Mouse (Mus musculus) left cerebral cortex, adult 8-10 months (tissue): Measurements from ENCODE around the gene Fgd6. TPM values are rescaled to one million over a fixed set of nuclear protein-coding genes. Genes with fewer than 3 reads are reported as not detected.

ENCODE experiments used
- DNase-seq, 2 experiments: peaks; one replicate each; pipeline ENCODE4 v3.0.0; 2022; ENCODE audit warnings: low spot score in 2 of 2
- total RNA-seq, 4 experiments: library from RNA; stranded (reverse); gene quantifications; 2 replicates each; pipeline ENCODE4 v1.2.4; 2022

The Fgd6 gene
- total RNA-seq, 4 experiments from 2014 or later: 9.3 to 11.6 (median 10.5) TPM

DNA sequence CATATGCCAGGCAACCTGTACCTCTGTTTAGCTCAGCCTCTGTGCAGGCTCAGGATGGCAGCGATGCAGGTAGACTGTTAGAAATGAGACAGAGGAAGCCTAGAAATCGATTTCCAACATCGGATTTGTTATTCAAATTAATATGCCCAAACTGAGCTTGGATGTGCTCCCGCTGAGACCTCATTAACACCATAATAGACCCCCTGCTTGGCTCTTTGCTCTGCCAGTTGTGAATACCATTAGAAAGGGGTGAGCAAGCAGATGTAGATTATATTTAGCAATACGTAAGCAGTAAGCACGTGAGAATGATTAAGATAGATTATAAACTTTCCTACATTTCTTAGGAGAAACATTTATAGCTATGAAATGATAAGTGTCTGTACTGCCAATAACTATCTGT is 136.9 kb downstream of the Fgd6 start:
- DNase-seq: no peak

DNA sequence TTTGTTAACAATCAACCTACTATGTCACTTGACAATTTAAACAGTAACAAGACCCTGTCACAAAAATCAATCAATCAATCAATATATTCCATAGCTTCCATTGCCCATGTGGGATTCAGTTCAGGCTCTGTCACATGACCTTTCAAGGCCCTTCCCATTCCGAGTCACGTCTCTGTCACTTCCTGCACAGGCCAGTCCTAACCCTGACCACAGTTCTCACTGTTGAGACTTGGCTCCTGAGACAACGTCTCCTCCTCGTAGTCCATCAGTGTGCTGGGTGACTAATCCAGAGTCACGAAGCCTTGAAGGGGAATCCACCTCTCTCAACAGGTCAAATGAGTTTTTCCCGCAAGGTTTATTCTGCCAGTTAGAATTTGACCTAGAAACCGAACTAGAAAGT is 138.9 kb downstream of the Fgd6 start:
- DNase-seq: no peak

DNA sequence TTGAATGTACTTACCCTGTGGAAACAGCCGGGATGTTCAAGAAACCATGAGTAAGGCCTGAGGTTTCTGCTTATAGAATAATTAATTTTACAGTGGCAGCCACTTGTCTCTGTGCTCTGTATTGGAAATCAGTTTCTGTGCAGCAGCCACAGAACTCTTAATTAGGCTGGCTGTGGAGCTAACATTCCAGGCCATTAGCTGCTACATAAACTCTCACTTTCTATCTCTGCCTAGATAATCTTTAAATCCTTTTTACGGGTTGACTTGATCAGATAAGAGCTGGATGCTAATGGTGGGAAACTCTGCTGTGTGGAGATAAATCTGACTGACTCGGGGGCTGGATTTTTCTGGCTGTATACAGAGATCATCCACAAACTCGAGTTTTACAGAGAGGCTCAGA is 147.4 kb downstream of the Fgd6 start:
- DNase-seq: no peak

Other genes with a start within 250 kb of the Fgd6 start
- not detected for gene Usp44, start 204.4 kb upstream of the Fgd6 start, total RNA-seq
- gene Metap2, start 138.9 kb upstream of the Fgd6 start, total RNA-seq: 100 to 1,000 TPM; 101 to 109 (median 105) TPM
- 10 to 100 TPM; 69.0 to 89.4 (median 83.1) TPM for gene Vezt, start 184 bp upstream of the Fgd6 start, total RNA-seq
- gene Nr2c1, start 112.0 kb downstream of the Fgd6 start, total RNA-seq: 1 to 10 TPM; 8.2 to 9.6 (median 8.7) TPM
- gene Ndufa12, start 162.7 kb downstream of the Fgd6 start, total RNA-seq: 100 to 1,000 TPM; 212 to 250 (median 232) TPM